Mouse (Mus musculus): Measurements from ENCODE around the gene Acadm.

DNA sequence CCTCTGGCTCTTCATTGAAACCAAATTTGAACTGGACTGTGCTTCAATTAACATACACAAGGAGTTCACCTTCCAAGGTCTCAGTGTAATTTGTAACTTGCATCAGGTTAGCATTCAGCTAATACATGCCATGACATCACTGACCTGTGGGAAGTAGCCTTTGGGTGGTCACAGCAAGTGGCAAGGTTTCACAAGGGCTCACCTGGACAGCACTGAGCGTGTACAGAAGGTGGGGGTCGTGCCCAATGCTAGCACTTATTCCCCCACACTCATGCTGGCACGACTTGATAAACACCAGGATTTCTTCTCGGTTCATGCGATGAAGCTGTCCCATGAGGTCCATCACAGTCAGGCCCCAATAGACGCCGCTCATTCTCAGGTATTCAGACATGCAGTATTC is 33.9 kb downstream of the Acadm start:
- TF ChIP-seq GATA1 (IDR thresholded peaks at IDR 0.05; ENCODE audit: low read length): no peak
- no peak for TF ChIP-seq TAL1 (IDR thresholded peaks at IDR 0.05; ENCODE audit: low read length)

All from erythroblast, embryonic 14.5 days (primary cell).